Mouse (Mus musculus) intestine, embryonic 16.5 days (tissue): ENCODE measurements at regions not wholly inside any gene's neighbourhood (a gene's known extent, or its start where the extent isn't known, plus 50 kb on each side); places are given as distances from the start of the nearest gene placed in this dataset.
A peak's percentile ranks its signal among the peaks of the same experiment; 100 is the strongest.
"Not testable (repeated sequence)": the region's sequence is repeated elsewhere in the genome, so short reads cannot be mapped to it uniquely, and the experiment has no call there.

Experiments used
- ATAC-seq: fragments of 200-750 bp; cut with Nextera tagmentation; 2 replicates; pipeline ENCODE4 v1.8.0; 2017; ENCODE audit warnings: moderate TSS enrichment, moderate library complexity
- H3K27ac ChIP-seq: fragments of 300-500 bp; sonication (generic); 2 replicates; pipeline ENCODE4 v1.5.1; 2014; ENCODE audit warnings: mild to moderate bottlenecking, low read length
- H3K27me3 ChIP-seq: fragments of 300-500 bp; sonication (generic); replicated peaks from 2 replicates; pipeline ENCODE4 v1.6.1; 2014; ENCODE audit warnings: low read length, control low read depth, mixed read lengths; ENCODE audit not compliant: control insufficient read depth, insufficient read depth
- H3K36me3 ChIP-seq: fragments of 300-500 bp; sonication (generic); 2 replicates; pipeline ENCODE4 v1.6.1; 2014; ENCODE audit warnings: low read length, control low read depth; ENCODE audit not compliant: control insufficient read depth, insufficient read depth
- H3K4me1 ChIP-seq: fragments of 300-500 bp; sonication (generic); 2 replicates; pipeline ENCODE4 v1.6.1; 2014; ENCODE audit warnings: low read length, control low read depth, mixed read lengths; ENCODE audit not compliant: control insufficient read depth, insufficient read depth
- H3K4me2 ChIP-seq: fragments of 300-500 bp; sonication (generic); 2 replicates; pipeline ENCODE4 v1.6.1; 2014; ENCODE audit warnings: low read depth, low read length, control low read depth
- H3K4me3 ChIP-seq: fragments of 300-500 bp; sonication (generic); 2 replicates; pipeline ENCODE4 v1.5.1; 2014; ENCODE audit warnings: mild to moderate bottlenecking, low read length
- H3K9ac ChIP-seq: fragments of 300-500 bp; sonication (generic); 2 replicates; pipeline ENCODE4 v1.6.1; 2014; ENCODE audit warnings: low read depth, low read length
- H3K9me3 ChIP-seq: fragments of 300-500 bp; sonication (generic); 2 replicates; pipeline ENCODE4 v1.6.1; 2016; ENCODE audit warnings: low read length, control low read depth; ENCODE audit not compliant: control insufficient read depth
- WGBS: fragments of 180-500 bp; shearing (Covaris S2); extraction: QIAGEN DNeasy Blood & Tissue Kit; methylation state at CpG from one replicate; pipeline ENCODE4 v1.1.7; 2014; 5-methylcytosine and 5-hydroxymethylcytosine counted together

- ATAC-seq, result no peak
- Histone ChIP-seq H3K27me3 (no peaks in the 10 kb centered on the region), H3K4me1 (peaks cover 8% of the 10 kb centered on the region), H3K27ac (no peak overlapping the region), H3K36me3 (no peaks in the 10 kb centered on the region), H3K9ac (no peak overlapping the region), H3K9me3 (peaks cover 3% of the 10 kb centered on the region; the same call in 1 of the 2 replicates), H3K4me3 (no peak overlapping the region), H3K4me2 (no peak overlapping the region)
- 86% methylated on average over 1 of the region's 1 CpGs for WGBS
These were observed 100.0 kb upstream of the Tspan5 start for GRCm38 (mm10) chr3:138642026-138642425.

DNA sequence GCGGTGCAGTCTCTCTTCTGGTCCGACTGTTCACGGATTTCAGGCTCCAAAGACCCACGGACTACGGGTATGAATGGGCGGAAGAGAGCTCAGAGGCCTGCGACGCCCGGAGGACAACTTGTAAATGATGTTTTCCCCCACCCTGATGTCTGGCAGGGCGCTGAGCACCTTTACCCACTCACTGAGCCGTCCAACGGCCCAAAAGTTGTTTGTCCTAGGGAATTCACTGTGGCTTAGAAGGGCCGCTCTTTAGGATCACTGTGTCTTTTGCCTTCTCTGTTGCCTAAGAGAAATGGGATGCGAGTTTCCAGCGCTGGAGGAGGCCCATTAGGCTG is 98.1 kb upstream of the Tspan5 start:
- 0 out of 2 replicates have a peak, but pooled peaks have one; percentile 13 for ATAC-seq
- Histone ChIP-seq H3K36me3 (no peaks in the 10 kb centered on the region), H3K4me3 (peak overlapping the region; percentile 40), H3K9me3 (peaks cover 3% of the 10 kb centered on the region; the same call in 1 of the 2 replicates), H3K27me3 (no peaks in the 10 kb centered on the region), H3K9ac (peak overlapping the region; percentile 55), H3K27ac (no peak overlapping the region), H3K4me2 (peak overlapping the region; percentile 78), H3K4me1 (peaks cover 8% of the 10 kb centered on the region)
- 22% methylated on average over 15 of the region's 15 CpGs for WGBS

- Histone ChIP-seq H3K27me3 (no peaks in the 10 kb centered on the region), H3K4me1 (peaks cover 8% of the 10 kb centered on the region), H3K9me3 (peaks cover 3% of the 10 kb centered on the region; the same call in 1 of the 2 replicates), H3K36me3 (no peaks in the 10 kb centered on the region), H3K27ac (no peak overlapping the region), H3K4me2 (peak overlapping the region; percentile 78), H3K9ac (peak overlapping the region; percentile 55), H3K4me3 (peak overlapping the region; percentile 40)
- 4% methylated on average over 19 of the region's 19 CpGs for WGBS
- ATAC-seq, result peak; percentile 88
These were observed 97.6 kb upstream of the Tspan5 start for GRCm38 (mm10) chr3:138644286-138644951.

GRCm38 (mm10) chr3:138645320-138645719 is 96.7 kb upstream of the Tspan5 start:
- Histone ChIP-seq H3K4me2 (no peak overlapping the region), H3K4me1 (peaks cover 8% of the 10 kb centered on the region), H3K36me3 (no peaks in the 10 kb centered on the region), H3K9ac (no peak overlapping the region), H3K27me3 (no peaks in the 10 kb centered on the region), H3K9me3 (peaks cover 3% of the 10 kb centered on the region; the same call in 1 of the 2 replicates), H3K4me3 (no peak overlapping the region), H3K27ac (no peak overlapping the region)
- 28% methylated on average over 3 of the region's 3 CpGs for WGBS
- ATAC-seq, result no peak

DNA sequence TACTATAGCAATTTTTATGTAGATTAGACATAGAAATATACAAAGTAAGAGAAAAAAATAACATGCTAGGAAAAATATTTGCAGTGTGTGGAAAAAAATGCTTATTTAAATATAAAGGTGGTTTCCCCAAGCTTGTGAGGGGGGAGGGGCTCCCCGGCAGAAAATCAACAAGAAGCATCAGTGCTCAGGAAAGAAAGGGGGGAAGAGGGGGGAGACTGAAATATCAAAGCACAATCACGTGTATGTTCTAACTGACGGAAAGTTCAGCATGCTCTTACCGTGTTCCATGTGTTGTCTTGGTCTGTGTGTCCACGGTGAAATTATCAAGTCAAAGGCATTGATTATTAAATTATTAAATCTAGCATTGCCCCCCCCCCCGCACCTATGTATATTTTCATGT is 92.3 kb upstream of the Tspan5 start:
- H3K9me3 ChIP-seq, result no peaks in the 10 kb centered on the region
- WGBS, result 90% methylated on average over 6 of the region's 6 CpGs
- H3K4me2 ChIP-seq, result no peak overlapping the region
- no peaks in the 10 kb centered on the region for H3K27me3 ChIP-seq
- H3K4me3 ChIP-seq, result no peak overlapping the region
- H3K27ac ChIP-seq, result no peak overlapping the region
- no peak overlapping the region for H3K9ac ChIP-seq
- H3K4me1 ChIP-seq, result 0 out of 2 replicates have a peak, but pooled peaks cover under 1% of the 10 kb centered on the region
- ATAC-seq, result no peak
- H3K36me3 ChIP-seq, result no peaks in the 10 kb centered on the region

DNA sequence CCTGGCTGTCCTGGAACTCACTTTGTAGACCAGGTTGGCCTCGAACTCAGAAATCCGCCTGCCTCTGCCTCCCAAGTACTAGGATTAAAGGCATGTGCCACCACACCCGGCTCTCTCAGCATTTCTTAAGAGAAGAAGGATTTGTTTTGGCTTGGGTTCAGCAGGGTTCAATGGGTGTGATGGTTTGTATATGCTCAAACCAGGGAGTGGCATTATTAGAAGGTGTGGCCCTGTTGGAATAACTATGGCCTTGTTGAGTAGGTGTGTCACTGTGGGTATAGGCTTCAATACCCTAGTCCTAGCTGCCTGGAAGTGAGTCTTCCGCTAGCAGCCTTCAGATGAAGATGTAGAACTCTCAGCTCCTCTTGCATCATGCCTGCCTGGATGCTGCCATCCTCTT is 91.3 kb upstream of the Tspan5 start:
- not testable (repeated sequence) for H3K9ac ChIP-seq, H3K27ac ChIP-seq, H3K4me1 ChIP-seq, H3K4me3 ChIP-seq, H3K36me3 ChIP-seq, H3K27me3 ChIP-seq, H3K4me2 ChIP-seq, ATAC-seq, H3K9me3 ChIP-seq
- WGBS, result 85% methylated on average over 4 of the region's 4 CpGs

DNA sequence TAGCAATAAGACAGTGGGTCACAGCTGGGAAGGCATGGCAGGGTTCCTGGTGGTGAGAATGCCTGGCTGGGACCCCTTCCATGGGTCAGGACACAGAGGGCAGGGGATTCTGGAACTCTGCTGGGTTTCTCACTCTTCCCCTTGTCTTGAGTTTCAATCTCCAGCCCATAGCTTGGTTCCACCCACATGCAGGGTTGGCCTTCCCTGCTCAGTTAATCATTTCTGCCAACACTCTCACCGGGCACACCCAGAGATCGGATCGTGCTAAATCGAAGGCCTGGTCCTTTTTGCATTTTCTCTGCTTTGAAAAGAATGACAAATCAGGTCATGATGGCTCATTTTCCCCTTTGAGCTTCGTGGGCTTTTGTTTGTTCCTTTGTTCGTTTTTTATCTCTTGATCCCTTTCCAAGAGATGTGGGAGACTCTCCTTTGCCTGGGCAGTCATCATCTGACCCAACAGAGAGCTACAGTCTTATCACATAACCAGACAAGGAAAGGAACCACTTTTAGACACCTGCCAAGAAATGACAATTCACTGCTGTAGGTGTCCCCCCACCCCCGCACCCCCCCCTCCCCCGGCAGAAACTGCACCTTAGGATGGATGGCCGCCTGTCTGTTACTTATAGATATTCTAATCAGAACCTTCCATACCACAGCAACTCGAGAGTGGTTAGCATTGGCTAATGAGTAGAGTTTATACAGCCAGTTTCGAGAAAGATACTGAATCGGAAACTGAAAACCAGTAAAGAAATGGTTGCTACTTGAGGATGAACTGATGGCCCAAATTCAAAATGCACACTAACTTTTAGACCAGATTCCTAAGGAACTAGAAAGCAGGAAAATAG is 90.4 kb upstream of the Tspan5 start:
- no peak overlapping the region for H3K9ac ChIP-seq
- H3K36me3 ChIP-seq, result no peaks in the 10 kb centered on the region
- no peak for ATAC-seq
- no peak overlapping the region for H3K4me2 ChIP-seq
- 89% methylated on average over 12 of the region's 12 CpGs for WGBS
- H3K27me3 ChIP-seq, result no peaks in the 10 kb centered on the region
- no peak overlapping the region for H3K4me3 ChIP-seq
- H3K4me1 ChIP-seq, result no peaks in the 10 kb centered on the region
- no peaks in the 10 kb centered on the region for H3K9me3 ChIP-seq
- H3K27ac ChIP-seq, result no peak overlapping the region

DNA sequence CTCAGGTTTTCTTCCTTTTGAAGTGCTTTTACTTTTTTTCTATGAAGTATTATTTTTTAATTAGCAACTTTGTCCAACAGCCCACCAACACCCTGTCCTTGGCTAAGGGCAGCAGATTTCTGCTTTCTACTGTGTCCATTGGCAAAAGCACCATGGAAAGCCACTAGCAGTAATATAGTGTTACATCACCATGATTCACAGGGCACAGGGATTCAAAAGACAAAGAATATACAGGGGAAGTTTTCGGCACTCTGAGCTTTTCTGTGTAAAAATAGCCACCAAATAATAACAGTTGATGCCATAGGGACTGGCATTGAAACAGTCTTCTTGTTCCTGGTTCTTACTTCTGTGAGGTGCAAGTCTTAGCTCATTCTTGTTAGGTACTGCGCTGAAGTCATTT is 89.8 kb upstream of the Tspan5 start:
- no peaks in the 10 kb centered on the region for H3K27me3 ChIP-seq
- no peak for ATAC-seq
- H3K9me3 ChIP-seq, result no peaks in the 10 kb centered on the region
- H3K4me2 ChIP-seq, result no peak overlapping the region
- H3K4me3 ChIP-seq, result no peak overlapping the region
- H3K36me3 ChIP-seq, result no peaks in the 10 kb centered on the region
- no peak overlapping the region for H3K9ac ChIP-seq
- H3K27ac ChIP-seq, result no peak overlapping the region
- no peaks in the 10 kb centered on the region for H3K4me1 ChIP-seq
- WGBS, result 93% methylated on average over 2 of the region's 2 CpGs

GRCm38 (mm10) chr3:138652685-138653084 is 89.3 kb upstream of the Tspan5 start:
- H3K9ac ChIP-seq, result no peak overlapping the region
- no peaks in the 10 kb centered on the region for H3K36me3 ChIP-seq
- no peak overlapping the region for H3K4me2 ChIP-seq
- no peak overlapping the region for H3K4me3 ChIP-seq
- 67% methylated on average over 4 of the region's 4 CpGs for WGBS
- ATAC-seq, result no peak
- no peak overlapping the region for H3K27ac ChIP-seq
- H3K9me3 ChIP-seq, result no peaks in the 10 kb centered on the region
- no peaks in the 10 kb centered on the region for H3K27me3 ChIP-seq
- H3K4me1 ChIP-seq, result no peaks in the 10 kb centered on the region
